Mouse (Mus musculus) retina, postnatal 7 days (tissue): ENCODE results near the gene Tchp.

Experiments used
- DNase-seq: peaks from one replicate; pipeline ENCODE4 v3.0.0-alpha.2; 2012; ENCODE audit warnings: low read depth, low spot score

The Tchp gene

GRCm38 (mm10) chr5:114696939-114697338 is 10.6 kb upstream of the Tchp start:
- no peak for DNase-seq

- DNase-seq = no peak
These were observed 9.4 kb upstream of the Tchp start for GRCm38 (mm10) chr5:114698044-114698746.

GRCm38 (mm10) chr5:114699015-114699414 is 8.5 kb upstream of the Tchp start:
- DNase-seq = no peak

- DNase-seq = peak; percentile 50
These were observed 4.9 kb upstream of the Tchp start for GRCm38 (mm10) chr5:114702403-114703392.

GRCm38 (mm10) chr5:114708491-114708890 is 931 bp downstream of the Tchp start:
- DNase-seq = no peak

GRCm38 (mm10) chr5:114709357-114709756 is 1.8 kb downstream of the Tchp start:
- DNase-seq = no peak

- DNase-seq = no peak
These were observed 7.0 kb downstream of the Tchp start for GRCm38 (mm10) chr5:114714551-114714950.

- DNase-seq = no peak
These were observed 9.7 kb downstream of the Tchp start for GRCm38 (mm10) chr5:114717292-114717691.

GRCm38 (mm10) chr5:114717937-114718336 is 10.4 kb downstream of the Tchp start:
- no peak for DNase-seq

GRCm38 (mm10) chr5:114718483-114718882 is 10.9 kb downstream of the Tchp start:
- no peak for DNase-seq

GRCm38 (mm10) chr5:114719003-114719927 is 11.7 kb downstream of the Tchp start:
- DNase-seq = no peak

- no peak for DNase-seq
These were observed 12.3 kb downstream of the Tchp start for GRCm38 (mm10) chr5:114719928-114720270.

- no peak for DNase-seq
These were observed 13.2 kb downstream of the Tchp start for GRCm38 (mm10) chr5:114720784-114721183.

GRCm38 (mm10) chr5:114721969-114722368 is 14.4 kb downstream of the Tchp start:
- DNase-seq = no peak

GRCm38 (mm10) chr5:114722846-114723245 is 15.3 kb downstream of the Tchp start:
- DNase-seq = no peak

GRCm38 (mm10) chr5:114728160-114728559 is 20.6 kb downstream of the Tchp start:
- DNase-seq = no peak

- DNase-seq = no peak
These were observed 22.6 kb downstream of the Tchp start for GRCm38 (mm10) chr5:114730129-114730528.

- DNase-seq = no peak
These were observed 23.9 kb downstream of the Tchp start for GRCm38 (mm10) chr5:114731498-114731897.

- DNase-seq = no peak
These were observed 24.4 kb downstream of the Tchp start for GRCm38 (mm10) chr5:114731969-114732368.

GRCm38 (mm10) chr5:114733606-114734005 is 26.0 kb downstream of the Tchp start:
- no peak for DNase-seq

GRCm38 (mm10) chr5:114737090-114737887 is 29.7 kb downstream of the Tchp start:
- no peak for DNase-seq
